Mouse (Mus musculus): ENCODE results near the gene BB287469. TPM values are rescaled to one million over a fixed set of nuclear protein-coding genes. Genes with fewer than 3 reads are reported as not detected.
"Not testable (repeated sequence)": the region's sequence is repeated elsewhere in the genome, so short reads cannot be mapped to it uniquely, and the experiment has no call there.

The BB287469 gene
- polyA plus RNA-seq (2015; fragmentation: Nextera tagmentation; extraction: Ambion mirVana) = not detected in 2 replicates

DNA sequence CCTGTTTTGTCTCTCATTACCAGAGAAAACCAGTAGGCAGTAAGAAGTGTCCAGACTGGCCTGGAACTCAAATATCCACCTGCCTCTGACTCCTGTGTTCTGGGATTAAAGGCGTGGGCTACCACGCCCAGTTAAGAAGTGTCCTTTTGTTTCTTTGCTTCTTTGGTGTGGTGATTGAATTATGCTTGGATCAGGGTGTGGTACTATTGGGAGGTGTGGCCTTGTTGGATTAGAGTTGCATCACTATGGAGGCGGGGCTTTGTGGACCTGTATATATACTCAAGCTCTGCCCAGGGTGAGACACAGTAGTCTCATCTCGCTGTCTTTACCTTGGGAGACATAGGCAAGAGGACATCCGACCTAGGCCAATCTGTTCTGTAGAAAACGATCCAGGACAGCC is at the start of gene BB287469:
BB287469 (plus strand) TSS at position 301 of the 400 bp plus-strand sequence.
- not testable (repeated sequence) for H3K27ac ChIP-seq; H3K27me3 ChIP-seq; DNase-seq; H3K4me2 ChIP-seq; H3K36me3 ChIP-seq; ATAC-seq (ENCODE audit: low read depth); H3K4me1 ChIP-seq (replicated peaks); H3K9ac ChIP-seq; H3K9me3 ChIP-seq (replicated peaks); H3K4me3 ChIP-seq (replicated peaks)
- 57% methylated on average over 5 of the region's 6 CpGs for WGBS (ENCODE audit: insufficient replicate concordance)

DNA sequence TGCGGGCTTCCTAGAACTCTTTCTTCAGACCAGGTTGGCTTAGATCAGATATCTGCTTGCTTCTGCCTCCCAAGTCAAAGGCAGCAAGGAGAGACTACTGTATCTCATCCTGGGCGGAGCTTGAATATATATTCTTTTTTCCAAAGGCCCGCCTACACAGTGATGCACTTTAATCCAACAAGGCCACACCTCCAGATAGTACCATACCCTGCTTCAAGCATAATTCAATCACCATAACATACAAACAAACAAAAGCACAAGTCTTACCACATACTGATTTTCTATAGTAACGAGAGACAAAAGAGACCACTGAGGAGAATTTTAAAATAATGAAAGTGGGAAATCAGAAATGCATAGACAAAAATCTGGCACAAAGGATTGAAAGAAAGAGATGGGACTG is 40.7 kb upstream of the BB287469 start, which contains the start of gene Gm21319:
Gm21319 (minus strand) TSS at position 101 of the 400 bp plus-strand sequence.
- H3K9ac ChIP-seq; H3K27me3 ChIP-seq; H3K4me3 ChIP-seq (replicated peaks); H3K27ac ChIP-seq; H3K4me2 ChIP-seq; H3K4me1 ChIP-seq (replicated peaks); DNase-seq; H3K9me3 ChIP-seq (replicated peaks); H3K36me3 ChIP-seq; ATAC-seq (ENCODE audit: low read depth): not testable (repeated sequence)
- 68% methylated on average over 4 of the region's 4 CpGs for WGBS (ENCODE audit: insufficient replicate concordance)

DNA sequence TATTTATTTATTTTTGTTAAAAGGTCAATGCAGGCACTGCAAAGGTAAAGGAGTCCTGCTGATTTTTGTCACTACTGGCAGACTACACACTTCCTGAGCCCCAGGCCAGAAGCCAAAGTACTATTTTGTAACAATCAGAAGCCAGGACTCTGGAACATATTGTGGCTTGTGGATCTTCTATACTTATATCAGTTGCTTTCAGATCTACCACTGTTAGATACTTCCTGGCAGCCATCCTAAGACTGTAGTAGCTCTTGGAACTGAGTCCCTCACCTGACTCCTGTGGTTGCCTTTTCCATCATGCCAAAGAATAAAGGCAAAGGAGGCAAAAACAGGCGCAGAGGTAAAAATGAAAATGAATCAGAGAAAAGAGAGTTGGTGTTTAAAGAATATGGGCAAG is 21.2 kb upstream of the BB287469 start, which contains the start of gene Gm21936:
Gm21936 (plus strand) TSS at position 301 of the 400 bp plus-strand sequence.
- not testable (repeated sequence) for ATAC-seq (ENCODE audit: low read depth); H3K4me1 ChIP-seq (replicated peaks); H3K4me2 ChIP-seq; H3K36me3 ChIP-seq; H3K27ac ChIP-seq; DNase-seq; H3K27me3 ChIP-seq; H3K9ac ChIP-seq; H3K9me3 ChIP-seq (replicated peaks); H3K4me3 ChIP-seq (replicated peaks)
- WGBS (ENCODE audit: insufficient replicate concordance) = 50% methylated on average over 1 of the region's 1 CpGs

DNA sequence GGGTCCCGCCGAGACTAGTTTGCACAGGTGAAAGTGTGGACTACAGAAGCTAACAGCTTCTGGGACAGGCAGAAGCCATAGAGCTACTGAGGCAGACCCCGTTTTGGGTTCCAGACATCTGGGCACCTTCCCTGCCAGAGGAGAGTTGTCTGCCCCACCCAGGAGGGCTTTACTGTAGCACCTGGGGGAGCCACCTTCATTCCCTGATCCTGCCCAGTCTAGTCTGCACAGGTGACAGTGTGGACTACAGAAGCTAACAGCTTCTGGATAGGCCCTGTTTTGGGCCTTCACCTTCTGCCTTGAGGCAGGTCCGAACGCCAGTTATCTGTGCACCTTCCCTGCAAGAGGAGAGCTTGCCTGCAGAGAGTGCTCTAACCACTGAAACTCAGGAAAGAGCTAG is 18.4 kb upstream of the BB287469 start:
- not testable (repeated sequence) for ATAC-seq (ENCODE audit: low read depth)
- WGBS (ENCODE audit: insufficient replicate concordance) = 64% methylated on average over 5 of the region's 5 CpGs

DNA sequence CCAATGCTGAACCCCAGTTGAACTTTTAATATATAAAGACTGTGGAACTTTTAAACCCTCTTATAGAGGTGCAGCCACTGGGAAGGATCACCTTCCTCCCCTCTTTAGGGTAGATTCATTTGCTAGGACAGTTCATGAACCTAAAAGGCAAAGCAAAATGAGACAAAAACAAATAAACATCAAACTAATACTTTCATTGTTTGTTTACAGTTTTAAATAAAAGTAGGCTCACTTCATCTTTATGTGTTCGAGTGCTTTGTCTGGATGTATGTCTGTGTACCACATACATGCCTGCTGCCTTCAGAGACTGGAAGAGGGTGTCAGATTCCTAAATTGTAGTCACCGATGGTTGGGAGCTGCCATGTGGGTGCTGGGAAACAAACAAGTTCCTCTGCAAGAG is 25.9 kb downstream of the BB287469 start, which contains the start of gene Gm2001:
Gm2001 (minus strand) TSS at position 101 of the 400 bp plus-strand sequence.
- not testable (repeated sequence) for H3K9ac ChIP-seq; H3K27me3 ChIP-seq; H3K9me3 ChIP-seq (replicated peaks); H3K4me1 ChIP-seq (replicated peaks); H3K4me2 ChIP-seq; DNase-seq; H3K36me3 ChIP-seq; H3K27ac ChIP-seq; H3K4me3 ChIP-seq (replicated peaks); ATAC-seq (ENCODE audit: low read depth)
- WGBS (ENCODE audit: insufficient replicate concordance) = 69% methylated on average over 2 of the region's 2 CpGs

More for the DNA sequence above, 18.4 kb upstream of the BB287469 start:
- not testable (repeated sequence) for H3K4me2 ChIP-seq; H3K27me3 ChIP-seq; H3K27ac ChIP-seq; H3K4me3 ChIP-seq (replicated peaks); H3K36me3 ChIP-seq; H3K9me3 ChIP-seq (replicated peaks); H3K9ac ChIP-seq; DNase-seq; H3K4me1 ChIP-seq (replicated peaks)

DNA sequence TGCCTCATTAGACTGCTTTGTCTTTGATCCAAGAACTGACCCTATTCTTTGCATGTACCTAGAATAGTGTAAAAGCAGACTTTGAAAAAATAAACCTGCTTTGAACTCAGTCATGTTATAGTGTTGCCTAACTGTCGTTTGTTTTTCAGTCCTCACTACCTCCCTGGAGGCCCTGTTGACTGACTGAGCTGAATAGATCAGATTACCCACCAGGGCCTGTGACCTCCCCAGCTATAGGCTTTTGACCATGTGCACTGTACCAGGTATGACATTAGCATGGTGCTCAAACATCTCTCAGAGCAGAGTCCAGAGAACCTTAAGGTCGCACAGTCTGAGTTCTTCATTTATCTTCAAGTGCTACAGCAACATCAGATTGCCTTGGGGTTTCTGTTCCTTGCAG is 34.3 kb downstream of the BB287469 start:
- WGBS (ENCODE audit: insufficient replicate concordance) = no CpG with 5 or more reads among the region's 2 CpGs
- not testable (repeated sequence) for H3K27me3 ChIP-seq; H3K4me1 ChIP-seq (replicated peaks); DNase-seq; H3K27ac ChIP-seq; H3K9me3 ChIP-seq (replicated peaks); H3K36me3 ChIP-seq; H3K9ac ChIP-seq; H3K4me2 ChIP-seq; H3K4me3 ChIP-seq (replicated peaks)
- peak; percentile 77 for ATAC-seq (ENCODE audit: low read depth)

DNA sequence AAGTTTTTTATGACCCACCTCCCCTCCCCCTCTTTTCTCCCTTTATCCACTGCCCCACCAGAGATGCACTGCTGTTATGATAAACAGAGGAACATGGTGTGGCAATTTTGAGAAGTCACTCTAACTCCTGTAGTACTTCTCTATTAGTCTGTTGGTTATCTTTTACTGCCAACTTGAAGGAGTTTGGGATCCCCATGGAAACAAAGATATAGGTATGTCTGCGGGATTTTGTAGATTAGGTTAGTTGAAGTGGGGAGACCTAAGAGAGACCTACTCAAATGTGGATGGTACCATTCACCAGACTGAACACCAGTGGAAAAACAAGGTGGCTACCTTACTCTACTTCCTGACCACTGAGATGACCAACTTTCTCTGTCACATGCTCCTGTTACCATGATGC is 39.7 kb downstream of the BB287469 start:
- DNase-seq; H3K36me3 ChIP-seq; ATAC-seq (ENCODE audit: low read depth); H3K27ac ChIP-seq; H3K9ac ChIP-seq; H3K9me3 ChIP-seq (replicated peaks); H3K4me2 ChIP-seq; H3K4me1 ChIP-seq (replicated peaks); H3K4me3 ChIP-seq (replicated peaks); H3K27me3 ChIP-seq: not testable (repeated sequence)
- 44% methylated on average over 1 of the region's 1 CpGs for WGBS (ENCODE audit: insufficient replicate concordance)

DNA sequence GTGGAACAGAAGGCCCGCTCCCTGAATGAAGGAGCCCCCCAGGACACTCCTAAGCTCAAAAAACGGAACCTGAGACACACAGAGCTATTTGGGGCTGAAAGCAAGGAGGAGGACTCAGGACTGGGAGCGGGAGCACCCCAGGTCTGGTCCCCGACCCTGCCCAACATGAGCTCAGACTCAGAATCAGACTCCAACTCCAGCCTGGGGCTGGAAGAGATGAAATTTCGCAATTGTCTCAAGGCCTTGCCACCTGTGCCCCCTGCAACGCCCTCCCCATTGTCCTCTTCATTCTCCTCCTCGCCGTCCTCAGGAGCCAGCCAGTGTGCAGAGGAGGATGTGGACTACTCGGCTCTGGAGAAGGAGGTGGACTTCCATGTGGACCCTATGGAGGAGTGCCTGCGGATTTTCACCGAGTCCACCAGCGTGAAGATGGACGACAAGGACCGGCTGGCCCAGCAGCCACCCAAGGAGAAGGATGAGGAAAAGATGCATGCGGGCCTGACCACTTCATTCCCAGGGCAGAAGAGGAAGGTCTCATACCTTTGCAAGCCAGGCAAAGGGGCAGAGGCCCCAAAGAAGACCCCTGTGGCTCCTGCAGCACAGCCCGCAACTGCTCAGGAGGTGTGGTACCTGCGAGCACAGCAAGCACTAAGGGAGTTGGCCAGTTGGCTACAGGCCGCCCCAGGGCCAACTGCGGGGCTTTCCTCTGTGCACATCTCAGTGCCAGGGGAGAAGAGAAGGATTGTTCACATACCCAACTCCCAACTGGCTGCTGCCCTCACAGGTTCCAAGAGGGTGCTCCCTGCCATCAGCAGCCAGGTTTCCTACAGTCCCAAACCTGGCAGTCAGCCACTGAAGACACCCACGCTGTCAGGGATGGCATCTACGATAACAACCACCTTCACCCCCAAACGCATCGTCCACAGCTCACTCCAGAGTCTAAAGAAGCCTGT is 45.6 kb downstream of the BB287469 start:
- not testable (repeated sequence) for DNase-seq; H3K9ac ChIP-seq; H3K4me3 ChIP-seq (replicated peaks); ATAC-seq (ENCODE audit: low read depth); H3K4me1 ChIP-seq (replicated peaks); H3K36me3 ChIP-seq; H3K27ac ChIP-seq; H3K27me3 ChIP-seq; H3K4me2 ChIP-seq
- WGBS (ENCODE audit: insufficient replicate concordance) = 66% methylated on average over 23 of the region's 23 CpGs
- peaks cover 12% of the 10 kb centered on the region for H3K9me3 ChIP-seq (replicated peaks)

DNA sequence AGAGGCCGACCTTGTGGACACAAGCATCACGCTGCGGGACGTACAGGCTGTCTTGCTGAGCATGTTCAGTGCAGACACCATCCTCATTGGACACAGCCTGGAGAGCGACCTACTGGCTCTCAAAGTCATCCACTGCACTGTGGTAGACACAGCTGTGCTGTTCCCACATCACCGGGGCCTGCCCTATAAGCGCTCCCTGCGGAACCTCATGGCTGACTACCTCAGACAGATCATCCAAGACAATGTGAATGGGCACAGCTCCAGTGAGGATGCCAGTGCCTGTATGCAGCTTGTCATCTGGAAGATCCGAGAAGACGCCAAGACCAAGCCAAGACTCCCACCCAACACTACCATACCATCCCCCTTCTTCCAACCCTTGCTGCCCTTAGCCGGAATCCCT is 47.3 kb downstream of the BB287469 start:
- H3K4me2 ChIP-seq; H3K27me3 ChIP-seq; H3K36me3 ChIP-seq; H3K27ac ChIP-seq; DNase-seq; H3K4me1 ChIP-seq (replicated peaks); ATAC-seq (ENCODE audit: low read depth); H3K4me3 ChIP-seq (replicated peaks); H3K9ac ChIP-seq: not testable (repeated sequence)
- WGBS (ENCODE audit: insufficient replicate concordance) = 87% methylated on average over 10 of the region's 11 CpGs
- peaks cover 12% of the 10 kb centered on the region for H3K9me3 ChIP-seq (replicated peaks)

DNA sequence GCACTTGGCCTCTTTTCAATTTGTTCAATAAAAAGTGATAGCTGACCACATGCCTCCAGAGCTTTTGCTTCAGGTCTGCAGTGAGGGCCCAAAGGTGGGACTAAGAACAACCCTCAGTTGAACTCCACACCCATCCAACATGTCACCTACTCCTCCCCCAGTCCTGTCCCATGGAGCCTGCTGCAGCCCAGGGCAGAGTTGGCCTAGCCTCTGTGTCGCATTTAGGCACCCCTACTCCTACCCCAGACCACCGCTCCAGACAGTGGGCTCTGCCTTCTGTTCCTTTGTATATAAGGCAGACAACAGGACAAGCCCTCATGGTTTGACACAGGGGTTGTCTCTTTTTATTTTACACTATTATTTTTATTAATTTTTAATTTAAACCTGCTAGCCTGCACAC is 47.7 kb downstream of the BB287469 start:
- H3K9ac ChIP-seq; H3K27me3 ChIP-seq; H3K27ac ChIP-seq; DNase-seq; H3K4me2 ChIP-seq; H3K4me3 ChIP-seq (replicated peaks); ATAC-seq (ENCODE audit: low read depth); H3K36me3 ChIP-seq; H3K4me1 ChIP-seq (replicated peaks): not testable (repeated sequence)
- 47% methylated on average over 2 of the region's 2 CpGs for WGBS (ENCODE audit: insufficient replicate concordance)
- peaks cover 12% of the 10 kb centered on the region for H3K9me3 ChIP-seq (replicated peaks)
